Mouse (Mus musculus) spleen, embryonic (tissue): ENCODE measurements around the gene Zdhhc4.

Experiments
- CTCF ChIA-PET: fragments of 350-600 bp; sonication (Branson Sonifier 250); formaldehyde crosslinking; loops from one replicate; lab custom pipeline; 2022; lab: Charles Lee

Gene Zdhhc4

DNA sequence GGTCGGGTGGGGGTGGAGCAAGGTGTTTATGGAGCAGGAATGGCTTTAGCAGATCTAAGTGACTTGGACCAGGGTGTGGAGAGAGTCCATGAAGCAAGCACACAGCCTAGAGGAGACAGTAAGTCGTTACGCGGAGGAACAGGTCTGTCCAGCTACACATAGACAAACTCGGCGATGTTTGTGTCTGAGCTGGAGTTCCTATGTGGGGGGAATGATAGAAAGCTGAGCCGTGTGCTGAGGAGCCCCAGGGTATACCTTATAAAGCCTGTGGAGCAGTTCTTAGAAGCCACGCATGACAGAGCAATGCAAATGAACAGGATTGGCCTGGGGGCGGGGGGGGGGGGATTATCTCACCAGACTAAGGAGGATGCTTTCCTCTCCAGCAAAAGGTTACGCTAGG lies 49.8 kb downstream of the Zdhhc4 start:
- CTCF ChIA-PET = no interaction called here

DNA sequence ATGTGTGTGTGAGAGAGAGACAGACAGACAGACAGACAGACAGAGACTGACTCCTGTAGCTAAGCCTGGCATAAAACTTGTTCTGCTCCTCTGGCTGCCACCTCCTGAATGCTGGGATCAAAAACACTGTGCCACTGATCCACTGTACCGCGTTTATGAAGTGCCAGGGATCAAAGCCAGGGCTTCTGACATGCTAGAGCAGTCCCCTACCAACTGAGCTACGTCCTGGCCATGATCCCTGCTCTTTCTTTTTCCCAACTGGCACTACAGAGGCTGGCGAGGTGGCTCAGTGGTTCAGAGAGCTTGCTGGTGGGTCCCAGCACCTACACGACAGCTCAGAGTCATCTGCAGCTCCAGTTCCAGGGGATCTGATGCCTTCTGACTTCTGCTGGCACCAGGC lies 53.3 kb downstream of the Zdhhc4 start:
- CTCF ChIA-PET = no interaction called here

DNA sequence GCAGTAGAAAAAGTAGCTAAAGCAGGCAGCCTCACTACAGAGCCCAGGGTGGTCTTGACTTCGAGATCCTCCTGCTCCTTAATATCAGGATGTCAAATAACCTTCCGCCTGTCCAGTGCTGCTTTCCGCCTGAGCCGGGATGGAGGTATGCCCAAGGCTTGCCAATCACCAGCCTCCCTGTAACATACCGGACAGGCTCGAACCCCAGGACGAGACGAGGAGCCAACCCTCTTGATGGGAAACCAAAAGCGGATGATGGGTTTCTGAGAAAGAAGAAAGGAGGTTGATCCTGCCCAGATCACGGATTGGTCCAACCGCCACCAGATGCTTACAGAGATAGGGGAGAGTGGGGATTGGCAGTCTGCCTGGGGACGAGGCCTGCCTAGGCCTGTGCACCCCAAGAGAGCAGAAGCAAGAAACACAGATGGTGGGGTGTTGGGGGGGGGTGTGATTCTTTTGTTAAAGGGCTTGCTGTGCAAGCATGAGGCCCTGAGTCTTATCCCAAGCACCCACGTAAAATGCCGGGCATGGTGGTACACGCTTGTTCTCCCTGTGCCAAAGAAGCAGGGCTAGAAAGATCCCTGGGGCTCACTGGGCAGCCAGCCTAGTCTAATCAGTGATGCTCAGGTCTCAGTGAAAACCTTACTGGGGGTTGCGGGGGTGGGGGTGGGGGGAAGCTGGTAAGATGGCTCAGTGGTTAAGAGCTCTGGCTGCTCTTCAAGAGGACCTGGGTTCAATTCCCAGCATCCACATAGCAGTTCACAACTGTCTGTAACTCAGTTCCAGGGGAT lies 56.3 kb downstream of the Zdhhc4 start:
- CTCF ChIA-PET = no interaction called here

DNA sequence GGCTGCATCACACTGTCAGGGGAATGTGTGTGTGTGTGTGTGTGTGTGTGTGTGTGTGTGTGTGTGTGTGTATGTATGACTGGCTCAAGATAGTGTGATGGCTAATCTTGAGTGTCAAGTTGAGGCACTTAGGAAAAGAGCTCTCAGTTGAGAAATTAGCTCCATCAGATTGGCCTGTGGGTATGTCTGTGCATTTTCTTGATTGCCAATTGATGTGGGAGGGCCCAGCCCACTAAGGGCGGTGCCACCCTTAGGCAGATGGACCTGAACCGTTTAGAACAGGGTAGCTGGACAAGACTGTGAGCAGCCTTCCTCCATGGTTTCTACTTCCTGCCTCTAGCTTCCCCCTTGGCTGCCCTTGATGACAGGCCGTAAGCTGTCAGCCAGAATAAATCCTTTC lies 56.9 kb downstream of the Zdhhc4 start:
- CTCF ChIA-PET = no interaction called here

DNA sequence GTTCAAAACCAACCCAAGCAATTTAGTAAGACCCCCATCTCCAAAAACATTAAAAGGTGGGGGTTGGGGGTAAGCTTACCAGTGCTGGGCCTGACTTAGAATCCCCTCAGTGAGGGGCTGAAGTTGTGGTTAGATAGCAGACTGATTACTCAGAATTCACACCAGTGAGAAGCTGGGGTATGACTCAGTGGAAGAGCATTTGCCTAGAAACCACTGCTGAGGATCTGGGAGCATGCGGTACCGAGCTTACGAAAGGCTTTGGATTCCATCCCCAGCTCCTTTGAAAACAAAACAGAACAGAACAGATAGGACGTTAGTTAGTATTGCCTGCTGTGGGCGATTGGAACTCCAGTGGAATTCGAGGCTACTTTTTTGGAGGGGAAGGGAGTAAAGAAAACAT lies 57.4 kb downstream of the Zdhhc4 start:
- CTCF ChIA-PET = no interaction called here

DNA sequence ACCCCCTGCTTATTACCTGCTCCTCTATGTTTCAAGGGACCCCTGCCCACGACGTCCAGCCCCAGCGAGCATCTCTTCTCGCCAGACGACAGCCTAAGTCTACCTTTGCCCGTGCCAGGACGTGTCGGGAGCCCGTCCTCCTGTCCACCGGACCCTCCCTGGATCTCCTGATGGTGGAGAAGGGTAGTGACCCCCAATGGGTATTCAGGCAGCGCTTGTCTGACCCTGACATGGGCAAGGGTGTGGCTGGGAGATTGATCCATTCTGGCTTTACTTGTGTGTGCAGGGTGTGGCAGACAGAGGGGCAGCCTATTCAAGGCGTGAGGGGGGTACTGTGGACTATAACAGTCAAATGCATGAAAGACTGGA lies 58.9 kb downstream of the Zdhhc4 start:
- CTCF ChIA-PET = no interaction called here

DNA sequence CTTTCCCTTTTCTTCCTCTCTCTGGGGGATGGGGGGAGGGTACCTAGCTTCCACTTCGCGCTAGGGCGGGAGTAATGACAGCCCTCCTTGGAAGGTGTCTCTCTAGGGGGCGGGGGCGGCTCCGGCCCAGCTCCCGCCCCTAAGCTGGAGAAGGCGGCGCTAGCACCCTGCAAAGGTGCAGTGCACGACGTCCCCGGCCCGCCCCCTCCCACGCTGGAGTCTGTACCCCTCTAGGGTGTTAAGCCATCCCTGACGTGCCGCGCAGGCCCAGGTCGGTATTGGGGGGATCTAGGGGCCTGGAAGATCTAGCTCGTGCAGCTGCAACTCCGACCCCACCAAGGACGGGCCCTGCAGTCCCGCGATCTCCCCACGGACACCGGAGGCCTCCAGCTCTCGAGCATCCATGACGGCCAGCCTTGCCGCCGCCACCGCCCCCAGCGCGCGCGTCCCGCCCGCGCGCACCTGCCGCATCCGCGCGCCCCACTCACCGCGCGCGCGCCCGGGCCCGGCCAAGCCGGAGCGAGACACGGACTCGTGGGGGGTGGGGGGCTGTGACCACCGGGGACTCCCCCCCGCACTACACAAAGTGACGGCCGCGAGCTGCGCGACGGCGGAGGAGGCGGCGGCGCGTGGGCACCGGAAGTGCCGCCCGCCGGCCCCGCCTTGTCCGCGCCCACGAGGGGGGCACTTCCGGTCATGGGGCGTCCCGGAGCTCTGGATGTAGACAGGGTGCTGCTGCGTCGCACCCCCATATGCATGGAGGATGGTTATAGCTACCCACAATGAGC lies 59.5 kb downstream of the Zdhhc4 start, which contains the start of gene Zfp316:
Gene Zfp316 (minus strand): TSS at position 660 of the 788 bp plus-strand sequence.
- CTCF ChIA-PET = no interaction called here

DNA sequence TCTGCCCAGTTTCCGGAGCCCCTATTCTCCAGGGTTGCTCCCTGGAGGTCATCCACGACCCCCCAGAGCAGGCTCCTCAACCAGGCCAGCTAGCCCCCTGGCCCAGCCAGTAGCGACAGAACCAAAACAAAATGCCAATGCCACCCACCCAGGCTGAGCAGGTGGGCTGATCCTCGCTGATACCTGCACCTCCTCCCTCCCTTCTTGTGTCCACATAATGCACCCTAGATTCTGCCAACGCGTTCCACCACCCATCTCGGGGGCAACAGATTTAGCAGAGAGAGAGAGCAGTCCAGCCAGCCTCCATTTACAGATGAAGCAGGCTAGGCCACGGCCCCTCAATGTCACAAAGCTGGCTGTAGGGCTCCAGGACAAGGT lies 60.1 kb downstream of the Zdhhc4 start:
- CTCF ChIA-PET = no interaction called here

DNA sequence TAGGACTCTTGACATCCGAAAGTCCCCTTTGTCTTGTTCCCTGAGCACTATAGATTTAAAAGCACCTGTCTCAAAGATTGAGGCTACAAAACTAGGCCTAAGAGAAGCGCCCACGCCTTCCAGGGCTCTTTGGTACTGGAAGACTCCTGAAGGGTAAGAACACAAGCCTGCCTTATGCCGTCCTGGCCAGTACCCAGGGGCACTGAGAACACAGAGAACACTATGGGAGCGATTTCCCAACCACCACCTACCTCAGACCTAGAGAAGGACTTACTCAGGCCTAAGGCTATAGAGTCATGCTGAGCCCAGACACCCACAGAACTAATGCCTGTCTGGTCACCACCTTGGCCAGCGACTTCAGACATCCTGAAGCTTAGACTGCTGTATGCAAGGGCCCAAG lies 62.3 kb downstream of the Zdhhc4 start:
- CTCF ChIA-PET = interaction anchor here (0.6 kb wide), 1 partner anchor 386 kb away, joined by 7 read pairs; no protein-coding TSS in a partner anchor
